Mouse (Mus musculus): ENCODE data around the gene Fbxo9. TPM values are rescaled to one million over a fixed set of nuclear protein-coding genes. Genes with fewer than 3 reads are reported as not detected.
"Not testable (repeated sequence)": the region's sequence is repeated elsewhere in the genome, so short reads cannot be mapped to it uniquely, and the experiment has no call there.

Gene Fbxo9
- total RNA-seq (2021), result 10 to 100 TPM; 65.4 to 70.7 TPM
- long read RNA-seq, experiment 1, transcript Fbxo9-203 (6 exons, 1,201 nt), result minor isoform, 5 of 145 reads
- long read RNA-seq, experiment 1, transcript Fbxo9-202 (13 exons, 2,155 nt), result major isoform, 124 of 145 reads
- long read RNA-seq, experiment 1, partial matches to known transcripts, result 1 of 145 reads
- long read RNA-seq, experiment 1, other reads (novel, unspliced or antisense), result 14 of 145 reads
- long read RNA-seq, experiment 2, transcript Fbxo9-202 (13 exons, 2,155 nt), result major isoform, 115 of 127 reads
- long read RNA-seq, experiment 2, partial matches to known transcripts, result 1 of 127 reads
- long read RNA-seq, experiment 2, other reads (novel, unspliced or antisense), result 8 of 127 reads

- peak; percentile 81 to 88 for DNase-seq
- intact Hi-C loops (cut with DNase I), result loop anchor here (10.0 kb wide), 1 partner anchor 336 kb away; the partner anchor contains the start of genes Cgas, Gm17324 and Mto1
These were observed at the start of gene Fbxo9, which contains the start of gene Ick for GRCm38 (mm10) chr9:78108796-78109239. Gene Fbxo9 (minus strand): TSS chr9:78109065. Gene Ick (plus strand): TSS chr9:78109192.

- no peak for DNase-seq
These were observed 48.4 kb upstream of the Fbxo9 start for GRCm38 (mm10) chr9:78157221-78157620.

GRCm38 (mm10) chr9:78154211-78154977 lies 45.5 kb upstream of the Fbxo9 start:
- intact Hi-C loops (cut with DNase I), result loop anchor here (1.0 kb wide), 1 partner anchor 41 kb away; no protein-coding TSS in a partner anchor
- DNase-seq, result no peak

More at GRCm38 (mm10) chr9:78157221-78157620, 48.4 kb upstream of the Fbxo9 start:
- intact Hi-C loops (cut with DNase I), result no loop called here

- DNase-seq; intact Hi-C loops (cut with DNase I): not testable (repeated sequence)
These were observed 40.9 kb upstream of the Fbxo9 start for GRCm38 (mm10) chr9:78149770-78150169.

GRCm38 (mm10) chr9:78148149-78148548 lies 39.3 kb upstream of the Fbxo9 start:
- intact Hi-C loops (cut with DNase I), result no loop called here

GRCm38 (mm10) chr9:78146627-78147026 lies 37.8 kb upstream of the Fbxo9 start:
- intact Hi-C loops (cut with DNase I), result no loop called here

More at GRCm38 (mm10) chr9:78148149-78148548, 39.3 kb upstream of the Fbxo9 start:
- no peak for DNase-seq

GRCm38 (mm10) chr9:78146099-78146498 lies 37.2 kb upstream of the Fbxo9 start:
- no peak for DNase-seq
- intact Hi-C loops (cut with DNase I), result no loop called here

More at GRCm38 (mm10) chr9:78146627-78147026, 37.8 kb upstream of the Fbxo9 start:
- no peak for DNase-seq

- intact Hi-C loops (cut with DNase I), result no loop called here
- peak in 1 of 2 experiments; percentile 40 for DNase-seq
These were observed 30.6 kb upstream of the Fbxo9 start for GRCm38 (mm10) chr9:78139463-78139862.

GRCm38 (mm10) chr9:78138044-78138676 lies 29.3 kb upstream of the Fbxo9 start:
- peak; percentile 25 to 40 for DNase-seq
- intact Hi-C loops (cut with DNase I), result no loop called here

- intact Hi-C loops (cut with DNase I), result no loop called here
- no peak for DNase-seq
These were observed 26.8 kb upstream of the Fbxo9 start for GRCm38 (mm10) chr9:78135658-78136057.

- DNase-seq, result no peak
- intact Hi-C loops (cut with DNase I), result no loop called here
These were observed 17.8 kb upstream of the Fbxo9 start for GRCm38 (mm10) chr9:78126643-78127042.

- no peak for DNase-seq
- intact Hi-C loops (cut with DNase I), result no loop called here
These were observed 17.1 kb upstream of the Fbxo9 start for GRCm38 (mm10) chr9:78126007-78126406.

- intact Hi-C loops (cut with DNase I), result no loop called here
- no peak for DNase-seq
These were observed 15.4 kb upstream of the Fbxo9 start for GRCm38 (mm10) chr9:78124297-78124696.

GRCm38 (mm10) chr9:78122939-78123712 lies 14.3 kb upstream of the Fbxo9 start:
- intact Hi-C loops (cut with DNase I), result no loop called here
- no peak for DNase-seq

- intact Hi-C loops (cut with DNase I), result no loop called here
These were observed 13.1 kb upstream of the Fbxo9 start for GRCm38 (mm10) chr9:78121985-78122384.

GRCm38 (mm10) chr9:78121358-78121757 lies 12.5 kb upstream of the Fbxo9 start:
- intact Hi-C loops (cut with DNase I), result no loop called here
- DNase-seq, result no peak

More at GRCm38 (mm10) chr9:78121985-78122384, 13.1 kb upstream of the Fbxo9 start:
- no peak for DNase-seq

- DNase-seq, result no peak
- intact Hi-C loops (cut with DNase I), result no loop called here
These were observed 8.8 kb upstream of the Fbxo9 start for GRCm38 (mm10) chr9:78117690-78118089.

- peak in 1 of 2 experiments; percentile 27 for DNase-seq
- intact Hi-C loops (cut with DNase I), result no loop called here
These were observed 6.9 kb upstream of the Fbxo9 start for GRCm38 (mm10) chr9:78115746-78116145.

- DNase-seq, result no peak
- intact Hi-C loops (cut with DNase I), result loop anchor here (1.0 to 5.0 kb wide), 3 partner anchors 41 to 196 kb away; partner anchors contain the start of gene Elovl5
These were observed 4.6 kb upstream of the Fbxo9 start for GRCm38 (mm10) chr9:78113538-78113885.

Data from heart, postnatal 14 days (tissue).